Mouse (Mus musculus): ENCODE results near the gene E130311K13Rik.

The E130311K13Rik gene

DNA sequence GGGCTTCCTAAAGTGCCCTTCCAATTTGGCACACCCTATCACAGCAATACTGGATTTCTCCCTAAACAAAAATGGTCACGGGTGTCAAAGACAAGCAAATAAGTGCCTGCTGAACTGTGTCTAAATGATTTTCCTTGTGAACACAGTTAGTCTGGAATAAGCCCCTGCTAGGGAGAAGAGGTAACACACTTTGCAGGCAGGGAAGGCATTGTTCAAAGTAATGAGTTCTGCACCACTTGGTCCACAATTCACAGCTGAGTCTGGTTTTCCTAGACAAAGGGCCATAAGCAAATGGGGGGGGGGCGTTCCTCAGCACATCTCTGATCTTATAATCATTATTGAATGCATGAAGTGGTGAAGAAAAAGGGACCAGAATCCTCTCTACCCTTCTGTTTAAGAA is 33.5 kb downstream of the E130311K13Rik start:
- DNase-seq (ENCODE audit: low spot score in 2 of 2), result no peak

- no peak for DNase-seq (ENCODE audit: low spot score in 2 of 2)
Observed at GRCm38 (mm10) chr3:63893677-63894076, 35.6 kb downstream of the E130311K13Rik start.

- DNase-seq (ENCODE audit: low spot score in 2 of 2), result no peak
Observed at GRCm38 (mm10) chr3:63892154-63892553, 37.1 kb downstream of the E130311K13Rik start.

DNA sequence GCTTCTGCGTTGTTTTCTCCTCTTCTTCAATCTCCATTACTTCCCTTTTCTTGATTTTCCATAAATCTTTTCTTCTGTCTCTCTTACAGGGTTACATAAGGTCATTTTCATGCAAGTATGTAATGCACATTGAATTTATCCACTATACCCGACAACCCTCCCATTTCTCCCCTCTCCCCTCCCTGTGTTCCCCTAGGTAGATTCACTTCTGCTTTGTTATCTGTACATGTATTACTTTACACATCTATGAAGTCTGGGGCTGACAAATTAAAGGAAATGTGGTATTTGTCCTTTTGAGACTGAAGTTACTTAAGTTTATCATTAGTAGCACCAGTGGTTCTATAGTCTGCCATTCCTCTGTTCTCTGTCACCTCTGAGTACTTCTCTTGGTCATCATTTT is 48.2 kb downstream of the E130311K13Rik start:
- no peak for DNase-seq (ENCODE audit: low spot score in 2 of 2)

DNA sequence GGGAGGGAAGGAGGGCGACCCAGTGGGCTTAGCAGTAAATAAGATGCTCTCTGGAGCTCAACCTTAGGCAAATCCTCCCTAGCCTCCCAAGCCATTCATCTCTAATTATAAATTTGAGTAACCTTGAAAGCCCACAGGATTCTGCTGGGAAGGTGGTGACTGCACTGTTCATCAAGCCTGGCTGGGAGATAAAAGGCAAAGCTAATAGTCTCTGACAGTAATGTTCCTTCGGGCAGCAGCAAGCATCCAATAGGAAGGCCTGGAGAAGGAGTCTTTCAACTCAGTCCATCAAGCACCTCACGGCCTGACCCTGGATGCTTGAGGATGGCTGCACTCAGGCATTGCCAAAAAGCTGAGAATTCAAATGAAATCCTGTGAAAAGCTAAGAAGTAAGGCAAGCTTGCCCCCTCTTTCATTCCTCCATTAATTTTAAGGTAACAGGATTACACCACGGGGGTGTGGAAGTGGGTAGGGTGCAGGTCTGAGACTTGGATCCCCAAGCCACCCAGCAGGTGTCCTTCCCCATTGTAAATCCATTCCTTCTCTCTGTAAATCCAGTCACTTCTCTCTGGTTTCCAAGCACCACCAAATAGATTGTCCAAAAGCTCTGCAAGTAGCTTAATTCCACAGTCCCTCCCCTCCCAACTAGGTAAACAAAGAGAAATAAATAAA is 50.1 kb downstream of the E130311K13Rik start:
- no peak for DNase-seq (ENCODE audit: low spot score in 2 of 2)

- DNase-seq (ENCODE audit: low spot score in 2 of 2), result no peak
Observed at GRCm38 (mm10) chr3:63872818-63873217, 56.5 kb downstream of the E130311K13Rik start.

DNA sequence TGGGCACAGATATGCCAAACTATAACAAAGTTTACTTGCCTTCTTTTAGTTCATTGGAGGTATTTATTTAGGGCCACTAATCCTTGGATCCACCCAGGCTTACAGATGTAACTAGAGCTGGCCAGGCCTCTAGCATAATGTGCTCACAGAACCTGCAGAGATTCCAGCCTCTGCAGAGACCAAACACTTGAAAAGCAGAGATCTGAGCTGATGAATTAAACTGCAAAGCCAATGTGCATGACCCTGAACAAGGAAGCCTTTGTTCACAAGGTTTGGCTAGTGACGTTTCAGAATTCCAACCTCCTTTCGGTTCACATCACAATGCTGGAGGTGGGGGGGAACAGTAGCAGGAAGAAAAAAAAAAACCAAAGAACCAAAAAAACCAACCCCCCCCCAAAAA is 58.0 kb downstream of the E130311K13Rik start:
- DNase-seq (ENCODE audit: low spot score in 2 of 2), result no peak

DNA sequence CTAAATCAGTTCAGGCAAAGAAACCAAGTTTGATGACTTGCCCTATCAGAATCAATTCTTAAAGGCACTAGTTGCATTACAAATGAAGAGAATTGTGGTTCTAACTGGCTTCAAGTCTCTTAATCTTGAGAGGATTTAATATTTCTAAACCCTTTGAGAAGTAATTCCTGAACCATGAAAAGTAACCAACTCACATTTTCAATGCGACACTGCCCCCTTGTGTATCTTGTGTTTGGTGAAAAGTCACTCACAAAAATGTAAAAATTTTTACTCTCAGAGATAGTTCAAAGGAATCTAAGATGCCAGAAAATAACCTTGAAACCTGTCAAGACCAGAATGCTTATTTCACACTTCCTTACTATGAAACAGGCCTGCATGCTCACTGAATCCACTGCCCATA is 61.0 kb downstream of the E130311K13Rik start:
- no peak for DNase-seq (ENCODE audit: low spot score in 2 of 2)

DNA sequence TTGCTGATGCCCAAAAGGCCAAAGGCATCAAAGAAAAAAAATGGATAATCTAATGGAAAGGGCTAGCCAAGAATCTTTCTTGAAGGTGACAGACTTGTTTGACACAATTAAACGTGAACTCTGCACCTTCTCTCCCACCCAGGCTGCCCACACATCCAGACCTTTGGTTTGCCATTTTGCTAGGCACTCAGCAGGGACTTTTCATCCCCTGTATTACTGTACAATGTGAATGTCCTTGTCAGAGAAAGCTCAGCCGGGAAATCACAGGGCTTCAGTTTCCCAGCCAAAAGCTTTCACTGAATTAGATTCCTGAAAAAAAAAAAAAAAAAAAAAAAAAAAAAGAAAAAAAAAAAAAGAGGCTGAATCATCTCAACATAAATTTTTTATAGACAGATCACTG is 64.2 kb downstream of the E130311K13Rik start:
- DNase-seq (ENCODE audit: low spot score in 2 of 2), result no peak

Data from thymus, postnatal 10 days (tissue).